Mouse (Mus musculus) limb, embryonic 13.5 days (tissue): Measurements from ENCODE around the gene Tnrc18. TPM values are rescaled to one million over a fixed set of nuclear protein-coding genes. Genes with fewer than 3 reads are reported as not detected.

Experiments
- ATAC-seq: fragments of 200-750 bp; cut with Nextera tagmentation; 2 replicates; pipeline ENCODE4 v1.8.0; 2017; ENCODE audit warnings: low read depth, moderate number of reproducible peaks, moderate TSS enrichment; ENCODE audit not compliant: low FRiP score
- H3K27ac ChIP-seq: fragments of 300-500 bp; sonication (generic); 2 replicates; pipeline ENCODE4 v1.5.1; 2015; ENCODE audit warnings: inconsistent platforms, mild to moderate bottlenecking, moderate library complexity
- H3K27me3 ChIP-seq: fragments of 300-500 bp; sonication (generic); 2 replicates; pipeline ENCODE4 v1.6.1; 2015; ENCODE audit warnings: mild to moderate bottlenecking, inconsistent platforms
- H3K36me3 ChIP-seq: fragments of 300-500 bp; sonication (generic); 2 replicates; pipeline ENCODE4 v1.6.1; 2015; ENCODE audit warnings: inconsistent platforms, mild to moderate bottlenecking, moderate library complexity
- H3K4me1 ChIP-seq: fragments of 300-500 bp; sonication (generic); 2 replicates; pipeline ENCODE4 v1.6.1; 2015; ENCODE audit warnings: inconsistent platforms
- H3K4me2 ChIP-seq: fragments of 300-500 bp; sonication (generic); replicated peaks from 2 replicates; pipeline ENCODE4 v1.6.1; 2015; ENCODE audit warnings: inconsistent platforms, mild to moderate bottlenecking, moderate library complexity
- H3K4me3 ChIP-seq: fragments of 300-500 bp; sonication (generic); 2 replicates; pipeline ENCODE4 v1.5.1; 2015; ENCODE audit warnings: moderate library complexity, mild to moderate bottlenecking, inconsistent platforms
- H3K9ac ChIP-seq: fragments of 300-500 bp; sonication (generic); 2 replicates; pipeline ENCODE4 v1.6.1; 2015; ENCODE audit warnings: mild to moderate bottlenecking, inconsistent platforms
- H3K9me3 ChIP-seq: fragments of 300-500 bp; sonication (generic); 2 replicates; pipeline ENCODE4 v1.6.1; 2016; ENCODE audit warnings: inconsistent platforms
- WGBS: fragments of 180-500 bp; shearing (Covaris S2); methylation state at CpG from one replicate; pipeline ENCODE4 v1.1.7; 2015; 5-methylcytosine and 5-hydroxymethylcytosine counted together
- polyA plus RNA-seq: library from polyadenylated mRNA; unstranded; fragments of >200 nt; fragmentation: Nextera tagmentation; extraction: Ambion mirVana; gene quantifications from 2 replicates; pipeline ENCODE4 v1.2.1, GENCODE M21; 2015

Tnrc18 gene
- polyA plus RNA-seq, 1 experiment from 2014 or later = 37.4 TPM

DNA sequence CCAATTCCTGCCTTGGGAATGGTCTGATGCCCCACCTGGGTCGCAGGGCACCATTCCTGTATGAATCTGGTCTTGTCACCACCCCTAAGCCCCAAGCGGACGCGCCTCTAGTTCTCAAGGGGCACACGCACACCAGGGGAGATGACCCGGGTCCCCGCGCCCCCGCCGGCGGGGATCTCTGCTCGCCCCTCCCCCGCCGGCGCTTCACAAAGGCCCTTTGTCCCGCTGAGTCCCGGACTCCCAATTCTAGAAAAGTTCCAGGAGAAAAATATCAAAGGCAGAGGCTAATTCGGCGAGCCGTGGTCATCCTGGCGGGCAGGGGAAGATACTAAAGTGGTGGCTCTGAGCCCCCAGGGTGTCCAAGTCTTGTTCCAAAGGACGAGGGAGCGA is 3.7 kb downstream of the Tnrc18 start:
- Histone ChIP-seq H3K27me3 (no peaks in the 10 kb centered on the region), H3K36me3 (peaks cover 57% of the 10 kb centered on the region), H3K27ac (peak overlapping the region; percentile 100), H3K4me2 (peak overlapping the region; percentile 98), H3K4me1 (peaks cover 47% of the 10 kb centered on the region), H3K4me3 (peak overlapping the region; percentile 92), H3K9me3 (no peaks in the 10 kb centered on the region), H3K9ac (peak overlapping the region; percentile 100)
- ATAC-seq = no peak
- WGBS = under 1% methylated on average over 23 of the region's 23 CpGs

DNA sequence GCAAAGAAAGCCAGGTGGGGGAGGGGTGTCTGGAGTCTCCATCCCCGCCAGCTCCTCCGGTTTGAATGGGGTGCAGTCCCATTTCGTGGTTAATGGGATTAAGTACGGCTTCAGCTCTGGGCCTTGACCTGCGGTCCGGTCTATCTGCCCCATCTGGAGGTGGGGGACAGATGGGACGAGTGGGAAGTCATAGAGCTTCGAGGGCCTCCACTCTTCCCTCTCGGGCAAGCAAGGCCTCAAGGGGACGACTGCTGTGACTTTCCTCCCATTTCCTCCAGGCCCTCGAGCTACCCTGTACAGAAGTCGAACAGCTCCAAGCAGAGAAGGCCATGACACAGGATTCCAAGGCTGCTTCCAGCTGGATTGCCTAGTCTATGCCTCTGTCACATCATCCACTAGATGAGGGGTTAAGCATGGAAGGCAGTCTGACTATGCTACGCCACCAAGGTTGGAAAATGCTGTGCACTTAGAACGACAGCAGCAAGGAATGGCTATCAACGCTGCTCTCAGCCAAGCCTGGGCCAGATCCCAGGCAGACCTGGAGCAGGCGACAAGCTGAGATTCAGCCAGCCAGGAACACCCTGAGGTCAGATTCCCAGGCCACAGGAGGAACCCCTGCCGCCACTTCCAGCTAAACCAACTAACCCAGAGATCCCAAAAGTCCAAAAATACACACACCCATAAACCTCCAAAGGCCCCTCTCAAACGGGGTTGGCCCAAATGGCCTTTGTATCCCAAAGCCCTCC is 4.3 kb downstream of the Tnrc18 start:
- no peak for ATAC-seq
- Histone ChIP-seq H3K27ac (peak overlapping the region; percentile 100), H3K4me3 (peak overlapping the region; percentile 92), H3K9ac (peak overlapping the region; percentile 100), H3K4me1 (peaks cover 47% of the 10 kb centered on the region), H3K36me3 (peaks cover 61% of the 10 kb centered on the region), H3K4me2 (peak overlapping the region; percentile 98), H3K27me3 (no peaks in the 10 kb centered on the region), H3K9me3 (no peaks in the 10 kb centered on the region)
- WGBS = 3% methylated on average over 18 of the region's 18 CpGs

DNA sequence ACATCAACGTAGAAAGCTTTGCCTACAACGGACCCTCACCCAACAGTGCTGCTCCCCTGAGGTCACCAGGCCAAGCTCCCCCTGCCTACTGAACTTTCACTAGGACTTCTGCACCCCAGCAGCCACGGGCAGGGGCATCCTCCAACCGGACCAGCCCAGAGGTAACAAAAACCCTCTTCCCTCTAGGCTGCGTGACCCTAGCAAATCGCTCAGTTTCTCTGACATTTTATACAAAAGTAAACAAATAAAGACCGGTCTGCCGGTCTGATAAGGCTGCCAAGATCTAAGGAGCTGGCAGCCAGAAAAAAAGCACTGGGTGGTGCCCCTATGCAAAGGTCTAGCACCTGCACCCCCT is 4.9 kb downstream of the Tnrc18 start:
- WGBS = 7% methylated on average over 8 of the region's 8 CpGs
- Histone ChIP-seq H3K27me3 (no peaks in the 10 kb centered on the region), H3K36me3 (peaks cover 66% of the 10 kb centered on the region)

DNA sequence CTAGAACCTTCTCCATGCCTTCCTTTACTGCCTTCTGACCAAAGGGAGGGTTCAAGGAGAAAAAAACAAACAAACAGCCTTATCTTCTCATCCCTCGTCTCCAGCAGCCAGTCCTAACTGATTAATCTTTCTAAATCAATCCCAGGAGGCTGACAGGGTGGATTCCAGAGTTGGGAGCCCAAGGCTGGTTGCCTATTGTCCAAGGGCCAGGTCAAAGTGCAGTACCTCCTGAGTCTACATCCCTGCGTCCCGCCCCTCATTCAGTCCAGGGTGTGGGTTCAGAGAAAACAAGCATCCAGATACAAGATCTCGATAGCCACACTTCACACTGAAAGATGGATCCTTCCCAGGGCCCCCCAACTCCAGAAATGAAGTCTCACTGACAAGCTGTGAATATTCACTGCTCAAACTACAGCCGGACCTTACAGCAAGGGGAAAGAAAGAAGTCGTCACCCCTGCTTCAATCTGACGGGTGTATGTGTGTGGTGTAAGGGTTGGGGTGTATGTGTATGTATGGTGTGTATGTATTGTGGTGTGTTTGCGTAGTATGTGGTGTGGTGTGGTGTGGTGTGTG is 5.5 kb downstream of the Tnrc18 start:
- Histone ChIP-seq H3K4me3 (peak overlapping the region; percentile 92), H3K27ac (peak overlapping the region; percentile 33; the same call in 1 of the 2 replicates), H3K9me3 (no peaks in the 10 kb centered on the region), H3K27me3 (no peaks in the 10 kb centered on the region), H3K9ac (peak overlapping the region; percentile 100), H3K4me1 (peaks cover 51% of the 10 kb centered on the region), H3K36me3 (peaks cover 72% of the 10 kb centered on the region), H3K4me2 (peak overlapping the region; percentile 98)
- 36% methylated on average over 8 of the region's 8 CpGs for WGBS
- ATAC-seq = no peak

More for the DNA sequence above, 4.9 kb downstream of the Tnrc18 start:
- Histone ChIP-seq H3K9me3 (no peaks in the 10 kb centered on the region), H3K4me3 (peak overlapping the region; percentile 92), H3K4me1 (peaks cover 50% of the 10 kb centered on the region), H3K4me2 (peak overlapping the region; percentile 98), H3K27ac (peak overlapping the region; percentile 100; the same call in 1 of the 2 replicates), H3K9ac (peak overlapping the region; percentile 100)
- no peak for ATAC-seq

DNA sequence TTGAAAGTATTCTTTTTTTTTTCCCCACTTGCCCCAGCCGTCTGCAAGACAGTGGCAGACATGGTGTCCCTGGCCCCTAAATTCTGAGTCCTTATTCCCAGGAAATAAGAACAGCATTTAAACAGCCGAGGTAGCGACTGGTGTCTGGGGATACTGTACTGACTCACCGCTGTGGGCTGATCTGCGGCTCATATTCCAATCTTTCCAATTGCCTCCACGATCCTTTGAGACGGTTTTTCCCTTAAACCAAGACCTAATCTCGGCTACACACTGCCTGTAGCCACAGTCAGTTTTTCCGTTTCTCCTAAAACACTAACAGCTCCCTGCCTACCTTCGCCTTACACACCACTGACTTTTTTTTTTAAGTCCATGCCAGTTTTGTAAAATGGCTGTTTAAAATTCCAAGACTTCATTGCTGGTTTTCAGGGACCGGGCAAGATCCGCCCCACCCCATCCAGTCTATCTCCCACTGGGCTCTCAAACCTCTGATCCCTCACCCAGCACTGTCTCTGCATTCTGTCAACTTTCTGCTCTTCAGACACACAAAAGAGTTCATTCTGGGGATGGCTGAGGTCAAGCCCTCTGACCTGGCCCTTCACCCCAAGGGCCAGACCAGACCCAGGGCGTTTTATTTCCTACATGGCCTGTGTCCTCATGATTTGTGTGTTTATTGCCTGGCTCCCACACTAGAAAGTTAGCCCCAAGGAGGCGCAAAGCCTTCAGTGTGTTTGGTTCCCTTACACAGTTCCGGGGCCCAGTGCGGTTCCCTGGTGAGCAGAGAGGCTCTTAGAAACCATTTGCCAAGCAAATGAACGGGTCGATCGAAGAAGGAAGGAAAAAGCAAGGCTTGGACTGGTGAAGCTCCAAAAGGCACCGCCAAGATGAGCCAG is 6.5 kb downstream of the Tnrc18 start:
- WGBS = 16% methylated on average over 20 of the region's 20 CpGs
- peak overlapping the region; percentile 98 for H3K4me2 ChIP-seq
- 0 out of 2 replicates have a peak, but pooled peaks have one; percentile 4 for ATAC-seq
- peaks cover 82% of the 10 kb centered on the region for H3K36me3 ChIP-seq
- H3K27ac ChIP-seq = peak overlapping the region; percentile 85
- no peaks in the 10 kb centered on the region for H3K27me3 ChIP-seq
- peak overlapping the region; percentile 100 for H3K9ac ChIP-seq
- H3K4me1 ChIP-seq = peaks cover 51% of the 10 kb centered on the region
- no peaks in the 10 kb centered on the region for H3K9me3 ChIP-seq
- H3K4me3 ChIP-seq = peak overlapping the region; percentile 92

DNA sequence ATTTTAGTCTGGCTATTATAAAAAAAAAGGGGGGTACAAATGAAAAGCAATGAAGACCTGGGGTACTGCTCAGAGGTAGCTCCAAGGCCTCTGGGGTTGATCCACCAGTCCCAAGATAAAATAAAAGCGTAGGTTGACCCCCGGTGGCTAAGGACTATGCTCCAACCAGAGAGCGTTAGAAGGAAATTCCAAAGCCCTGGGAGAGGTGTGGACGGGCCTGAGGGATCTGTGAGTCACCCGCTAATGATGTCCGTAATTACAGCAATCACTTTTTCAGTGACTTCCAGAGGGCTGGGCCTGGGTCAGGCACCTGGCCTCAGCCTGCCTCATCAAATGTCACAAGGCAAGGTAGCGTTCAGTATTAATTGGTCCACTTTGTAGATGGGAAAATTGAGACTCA is 9.8 kb downstream of the Tnrc18 start:
- peaks cover 69% of the 10 kb centered on the region for H3K36me3 ChIP-seq
- H3K9ac ChIP-seq = no peak overlapping the region
- no peak overlapping the region for H3K4me2 ChIP-seq
- no peak overlapping the region for H3K27ac ChIP-seq
- no peaks in the 10 kb centered on the region for H3K27me3 ChIP-seq
- H3K4me1 ChIP-seq = peaks cover 61% of the 10 kb centered on the region
- ATAC-seq = no peak
- WGBS = 53% methylated on average over 7 of the region's 7 CpGs
- H3K9me3 ChIP-seq = no peaks in the 10 kb centered on the region
- H3K4me3 ChIP-seq = no peak overlapping the region

DNA sequence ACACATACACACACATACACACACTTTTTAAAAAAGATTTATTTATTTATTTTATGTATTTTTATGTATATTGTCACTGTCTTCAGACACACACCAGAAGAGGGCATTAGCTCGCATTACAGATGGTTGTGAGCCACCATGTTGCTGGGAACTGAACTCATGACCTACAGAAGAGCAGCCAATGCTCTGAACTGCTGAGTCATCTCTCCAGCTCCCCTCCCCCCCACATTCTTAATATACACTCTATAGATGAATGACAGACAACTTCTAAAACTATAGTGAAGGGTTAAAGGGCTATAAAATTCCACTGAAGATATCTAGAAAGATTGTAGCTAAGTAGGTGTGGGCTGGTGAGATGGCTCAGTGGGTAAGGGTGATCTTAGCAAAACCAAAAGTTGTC is 13.7 kb downstream of the Tnrc18 start:
- peaks cover 63% of the 10 kb centered on the region for H3K4me1 ChIP-seq
- no peak for ATAC-seq
- no peaks in the 10 kb centered on the region for H3K27me3 ChIP-seq
- 87% methylated on average over 1 of the region's 1 CpGs for WGBS
- H3K36me3 ChIP-seq = peaks cover 52% of the 10 kb centered on the region
- H3K9ac ChIP-seq = no peak overlapping the region
- H3K4me2 ChIP-seq = no peak overlapping the region
- H3K4me3 ChIP-seq = no peak overlapping the region
- no peaks in the 10 kb centered on the region for H3K9me3 ChIP-seq
- H3K27ac ChIP-seq = no peak overlapping the region

DNA sequence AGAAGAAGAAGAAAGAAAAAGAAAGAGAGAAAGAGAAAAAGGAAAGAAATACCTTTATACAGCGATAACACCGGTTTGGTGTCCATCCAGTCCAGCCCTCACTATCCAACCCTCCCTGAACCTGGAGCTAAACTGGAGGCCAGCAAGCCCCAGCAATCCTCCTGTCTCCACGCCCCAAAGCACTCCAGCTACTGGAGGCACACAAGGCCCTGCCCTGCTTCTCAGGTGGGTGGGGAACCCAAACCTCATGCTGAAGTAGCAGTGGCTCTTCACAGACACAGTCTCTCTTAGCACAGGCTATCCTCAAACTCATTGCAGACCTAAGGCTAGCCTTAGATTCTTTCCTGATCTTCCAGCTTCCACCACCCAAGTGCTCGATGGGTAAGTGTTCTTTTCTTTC is 14.6 kb downstream of the Tnrc18 start:
- H3K9ac ChIP-seq = no peak overlapping the region
- no peak overlapping the region for H3K4me2 ChIP-seq
- H3K27ac ChIP-seq = no peak overlapping the region
- H3K4me1 ChIP-seq = peaks cover 69% of the 10 kb centered on the region
- H3K27me3 ChIP-seq = no peaks in the 10 kb centered on the region
- no peaks in the 10 kb centered on the region for H3K9me3 ChIP-seq
- no peak for ATAC-seq
- peaks cover 53% of the 10 kb centered on the region for H3K36me3 ChIP-seq
- no peak overlapping the region for H3K4me3 ChIP-seq
- 87% methylated on average over 4 of the region's 4 CpGs for WGBS

DNA sequence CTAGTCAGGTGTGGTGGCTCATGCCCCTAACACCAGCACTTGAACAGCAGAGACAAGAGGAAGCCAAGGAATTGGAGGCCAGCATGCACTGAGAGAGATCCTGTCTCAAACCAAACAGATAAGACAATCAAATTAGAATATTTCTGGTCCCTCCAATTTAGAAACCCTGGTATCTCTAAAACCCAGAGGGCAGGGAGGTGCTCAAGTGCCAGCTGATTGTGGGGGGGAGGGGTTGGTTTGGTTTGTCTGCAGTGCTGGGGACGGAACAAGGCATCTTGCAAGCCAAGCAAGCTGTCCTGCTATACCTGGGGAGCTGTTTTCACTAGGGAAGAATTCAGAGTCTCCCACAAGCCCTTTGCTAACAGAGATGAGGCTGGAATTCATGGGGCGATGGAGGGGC is 15.5 kb downstream of the Tnrc18 start:
- no peaks in the 10 kb centered on the region for H3K27me3 ChIP-seq
- peaks cover 47% of the 10 kb centered on the region for H3K36me3 ChIP-seq
- H3K4me1 ChIP-seq = peaks cover 75% of the 10 kb centered on the region
- H3K27ac ChIP-seq = no peak overlapping the region
- 0 out of 2 replicates have a peak overlapping the region, but pooled peaks have one; percentile 5 for H3K4me2 ChIP-seq
- no peaks in the 10 kb centered on the region for H3K9me3 ChIP-seq
- ATAC-seq = no peak
- H3K9ac ChIP-seq = peak overlapping the region; percentile 46; the same call in 1 of the 2 replicates
- WGBS = 51% methylated on average over 2 of the region's 2 CpGs
- H3K4me3 ChIP-seq = no peak overlapping the region

DNA sequence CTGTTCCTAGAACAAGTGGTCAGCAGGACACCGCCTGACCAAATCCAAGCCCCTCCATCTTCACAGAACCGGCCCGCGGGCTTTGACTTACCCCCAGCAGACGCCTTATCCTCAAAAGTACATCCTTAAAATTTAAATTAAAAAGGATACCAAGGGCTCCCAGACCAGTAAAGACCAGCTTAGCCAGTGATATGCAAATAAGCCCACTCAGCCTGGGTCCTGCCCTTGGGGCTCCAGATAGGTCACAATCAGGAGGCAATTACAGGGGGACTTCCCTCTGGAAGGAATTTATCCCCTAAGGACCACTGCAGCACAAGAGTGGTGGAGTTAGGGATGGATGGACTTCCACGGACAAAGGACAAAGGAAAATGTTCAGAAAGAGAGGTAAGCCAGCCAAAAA is 16.8 kb downstream of the Tnrc18 start:
- H3K4me3 ChIP-seq = no peak overlapping the region
- H3K9ac ChIP-seq = no peak overlapping the region
- H3K27me3 ChIP-seq = no peaks in the 10 kb centered on the region
- WGBS = 38% methylated on average over 6 of the region's 6 CpGs
- H3K36me3 ChIP-seq = peaks cover 43% of the 10 kb centered on the region
- no peak overlapping the region for H3K27ac ChIP-seq
- peaks cover 87% of the 10 kb centered on the region for H3K4me1 ChIP-seq
- no peak for ATAC-seq
- H3K9me3 ChIP-seq = no peaks in the 10 kb centered on the region
- no peak overlapping the region for H3K4me2 ChIP-seq

DNA sequence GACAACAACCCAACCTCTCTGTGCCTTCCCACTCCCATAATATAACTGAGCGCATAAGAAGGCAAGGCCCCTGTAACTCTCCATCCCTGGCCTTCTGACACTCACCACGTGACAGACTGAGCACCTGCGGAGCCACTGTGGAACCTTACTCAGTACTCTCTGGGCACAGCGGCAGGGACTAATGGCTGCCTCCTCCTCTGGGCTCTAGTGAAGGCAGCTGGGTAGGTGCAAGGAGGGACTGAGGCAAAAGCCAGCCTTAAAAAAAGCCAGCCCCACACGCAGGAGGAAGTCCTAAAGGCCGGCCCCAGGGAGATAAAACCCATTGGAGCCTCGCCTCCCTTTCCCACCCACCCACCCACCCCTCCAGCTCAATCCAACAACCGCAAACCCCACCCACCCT is 17.3 kb downstream of the Tnrc18 start:
- Histone ChIP-seq H3K4me3 (no peak overlapping the region), H3K4me2 (no peak overlapping the region), H3K36me3 (peaks cover 39% of the 10 kb centered on the region), H3K27ac (no peak overlapping the region), H3K9ac (no peak overlapping the region), H3K9me3 (no peaks in the 10 kb centered on the region), H3K27me3 (no peaks in the 10 kb centered on the region), H3K4me1 (peaks cover 89% of the 10 kb centered on the region)
- WGBS = 39% methylated on average over 8 of the region's 8 CpGs
- no peak for ATAC-seq

DNA sequence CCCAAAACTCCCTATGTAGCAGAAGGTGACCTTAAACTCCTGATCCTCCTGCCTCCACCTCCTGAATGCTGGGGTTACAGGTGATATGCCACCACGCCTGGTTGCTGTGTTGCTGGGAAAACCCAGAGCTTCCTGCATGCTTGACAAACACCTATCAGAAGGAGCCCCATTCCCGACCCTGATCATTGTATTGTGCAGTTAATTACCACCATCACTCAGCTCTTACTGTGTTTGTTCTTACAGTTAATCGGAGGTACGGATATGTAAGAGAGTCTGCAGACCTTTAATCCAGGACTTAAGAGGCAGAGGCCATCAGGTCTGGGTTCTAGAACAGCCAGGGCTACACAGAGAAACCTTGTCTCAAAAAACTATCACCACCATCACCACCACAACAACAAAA is 18.2 kb downstream of the Tnrc18 start:
- H3K27ac ChIP-seq = 0 out of 2 replicates have a peak overlapping the region, but pooled peaks have one; percentile 6
- H3K4me1 ChIP-seq = peaks cover 86% of the 10 kb centered on the region
- ATAC-seq = no peak
- WGBS = 75% methylated on average over 4 of the region's 4 CpGs
- no peaks in the 10 kb centered on the region for H3K9me3 ChIP-seq
- H3K9ac ChIP-seq = no peak overlapping the region
- H3K4me3 ChIP-seq = no peak overlapping the region
- H3K36me3 ChIP-seq = peaks cover 33% of the 10 kb centered on the region; the same call in 1 of the 2 replicates
- no peaks in the 10 kb centered on the region for H3K27me3 ChIP-seq
- H3K4me2 ChIP-seq = no peak overlapping the region
